Mouse (Mus musculus): ENCODE results near the gene S1pr2.

The S1pr2 gene

GRCm38 (mm10) chr9:20965606-20966005, 11.0 kb downstream of the S1pr2 start:
- no peak for DNase-seq

- DNase-seq, result no peak
These were observed 15.0 kb downstream of the S1pr2 start for GRCm38 (mm10) chr9:20961557-20961956.

- DNase-seq, result no peak
These were observed 17.1 kb downstream of the S1pr2 start, which contains the start of gene Dnmt1 for GRCm38 (mm10) chr9:20959430-20959938. Gene Dnmt1 (minus strand): TSS chr9:20959888.

GRCm38 (mm10) chr9:20956989-20957388, 19.6 kb downstream of the S1pr2 start:
- DNase-seq, result no peak

- DNase-seq, result peak; percentile 98
These were observed 23.9 kb downstream of the S1pr2 start for GRCm38 (mm10) chr9:20952520-20953227.

GRCm38 (mm10) chr9:20951966-20952519, 24.5 kb downstream of the S1pr2 start:
- peak; percentile 29 for DNase-seq

- DNase-seq, result peak; percentile 59
These were observed 25.1 kb downstream of the S1pr2 start for GRCm38 (mm10) chr9:20951441-20951840.

GRCm38 (mm10) chr9:20950419-20950818, 26.2 kb downstream of the S1pr2 start:
- no peak for DNase-seq

GRCm38 (mm10) chr9:20946066-20946880, 30.3 kb downstream of the S1pr2 start:
- DNase-seq, result no peak

- DNase-seq, result no peak
These were observed 31.7 kb downstream of the S1pr2 start for GRCm38 (mm10) chr9:20944697-20945370.

- DNase-seq, result no peak
These were observed 32.7 kb downstream of the S1pr2 start for GRCm38 (mm10) chr9:20943911-20944310.

- DNase-seq, result no peak
These were observed 33.2 kb downstream of the S1pr2 start for GRCm38 (mm10) chr9:20943396-20943795.

- no peak for DNase-seq
These were observed 53.3 kb downstream of the S1pr2 start for GRCm38 (mm10) chr9:20923258-20923657.

GRCm38 (mm10) chr9:20916160-20916559, 60.4 kb downstream of the S1pr2 start:
- DNase-seq, result no peak

Measured in cerebellum, adult 9-10 months (tissue).